Mouse (Mus musculus): ENCODE measurements around the gene Lrrc57. TPM values are rescaled to one million over a fixed set of nuclear protein-coding genes. Genes with fewer than 3 reads are reported as not detected.
A peak's percentile ranks its signal among the peaks of the same experiment; 100 is the strongest.
"Not testable (repeated sequence)": the region's sequence is repeated elsewhere in the genome, so short reads cannot be mapped to it uniquely, and the experiment has no call there.

The Lrrc57 gene
- polyA plus RNA-seq, 1 experiment, result 44.1 TPM

DNA sequence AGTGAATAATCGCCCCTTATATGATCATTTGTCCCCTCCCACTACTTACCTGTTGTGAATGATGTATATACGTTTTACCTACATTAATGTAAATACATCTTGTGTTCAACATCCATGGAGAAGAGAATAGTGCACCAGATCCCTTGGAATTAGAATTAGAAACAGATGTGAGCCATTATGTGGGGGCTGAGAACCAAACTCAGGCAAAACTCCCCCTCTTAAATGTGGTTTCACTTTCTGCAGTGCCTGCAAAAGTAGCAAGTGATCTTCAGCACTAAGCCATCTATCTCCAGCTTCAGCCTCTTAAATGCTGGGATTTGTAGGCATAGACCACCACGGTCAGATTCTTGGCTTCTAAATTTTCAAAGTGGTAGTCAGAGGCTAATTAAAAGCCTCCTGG is 34.2 kb downstream of the Lrrc57 start:
- TF ChIP-seq CTCF (IDR thresholded peaks at IDR 0.05; ENCODE audit: extremely low read depth, insufficient read depth, low read length), result no peak
- TF ChIP-seq POLR2A (IDR thresholded peaks at IDR 0.05; ENCODE audit: extremely low read depth, insufficient read depth, low read length), result no peak
- no peaks in the 10 kb centered on the region; the same call in 1 of the 2 replicates for H3K4me1 ChIP-seq (ENCODE audit: control insufficient read depth, insufficient read depth, low read length)
- no peak overlapping the region for H3K4me3 ChIP-seq (ENCODE audit: insufficient read depth, low read length)
- H3K27ac ChIP-seq (ENCODE audit: insufficient read depth, low read length), result no peak overlapping the region

DNA sequence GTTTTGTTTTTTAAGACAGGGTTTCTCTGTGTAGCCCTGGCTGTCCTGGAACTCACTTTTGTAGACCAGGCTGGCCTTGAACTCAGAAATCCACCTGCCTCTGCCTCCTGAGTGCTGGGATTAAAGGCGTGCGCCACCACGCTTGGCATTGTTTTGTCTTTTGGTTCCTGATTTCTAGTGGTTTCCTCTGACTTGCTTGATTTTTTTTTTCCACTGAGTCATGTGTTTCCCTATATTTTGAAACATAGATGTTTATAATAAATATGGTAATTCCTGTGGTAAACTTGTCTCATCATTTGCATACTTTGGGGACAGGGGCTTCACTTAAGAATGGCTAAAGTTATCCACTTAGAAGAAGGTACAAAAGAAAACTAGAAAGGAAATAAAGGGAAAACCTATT is 37.2 kb downstream of the Lrrc57 start:
- not testable (repeated sequence) for H3K4me3 ChIP-seq (ENCODE audit: insufficient read depth, low read length); H3K27ac ChIP-seq (ENCODE audit: insufficient read depth, low read length); H3K4me1 ChIP-seq (ENCODE audit: control insufficient read depth, insufficient read depth, low read length)

DNA sequence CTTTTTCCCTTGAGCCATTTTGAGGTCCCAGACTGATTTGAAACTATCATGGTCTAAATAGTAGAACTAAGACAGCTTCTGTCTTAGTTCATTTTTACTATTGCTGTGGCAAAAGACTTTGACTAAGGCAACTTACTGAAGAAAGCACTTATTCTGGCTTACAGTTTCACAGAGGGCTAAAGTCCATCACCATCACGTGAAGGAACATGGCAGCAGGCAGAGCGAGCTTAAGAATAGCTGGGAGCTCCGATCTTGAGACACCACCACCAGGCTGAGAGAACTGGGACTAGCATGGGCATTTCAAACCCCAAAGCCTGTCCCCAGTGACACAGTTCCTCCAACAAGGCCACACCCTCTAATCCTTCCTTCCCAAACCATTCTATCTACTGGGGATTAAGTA is 38.2 kb downstream of the Lrrc57 start:
- H3K4me1 ChIP-seq (ENCODE audit: control insufficient read depth, insufficient read depth, low read length), result no peaks in the 10 kb centered on the region
- TF ChIP-seq CTCF (IDR thresholded peaks at IDR 0.05; ENCODE audit: extremely low read depth, insufficient read depth, low read length) (no peak), POLR2A (IDR thresholded peaks at IDR 0.05; ENCODE audit: extremely low read depth, insufficient read depth, low read length) (no peak)
- H3K27ac ChIP-seq (ENCODE audit: insufficient read depth, low read length), result no peak overlapping the region

GRCm38 (mm10) chr2:120567798-120568320 is 41.5 kb downstream of the Lrrc57 start:
- Histone ChIP-seq H3K27ac (ENCODE audit: insufficient read depth, low read length) (peak overlapping the region; percentile 45), H3K4me1 (ENCODE audit: control insufficient read depth, insufficient read depth, low read length) (no peaks in the 10 kb centered on the region), H3K4me3 (ENCODE audit: insufficient read depth, low read length) (peak overlapping the region; percentile 95)
- TF ChIP-seq CTCF (IDR thresholded peaks at IDR 0.05; ENCODE audit: extremely low read depth, insufficient read depth, low read length), result no peak
- TF ChIP-seq POLR2A (IDR thresholded peaks at IDR 0.05; ENCODE audit: extremely low read depth, insufficient read depth, low read length), result no peak

More for the DNA sequence above, 38.2 kb downstream of the Lrrc57 start:
- no peak overlapping the region for H3K4me3 ChIP-seq (ENCODE audit: insufficient read depth, low read length)

GRCm38 (mm10) chr2:120566886-120567797 is 42.2 kb downstream of the Lrrc57 start, which contains the start of gene Snap23:
TSS of gene Snap23 (plus strand) at chr2:120567671.
- Histone ChIP-seq H3K27ac (ENCODE audit: insufficient read depth, low read length) (peak within 1 kb of the TSS; percentile 45), H3K4me3 (ENCODE audit: insufficient read depth, low read length) (peak within 1 kb of the TSS; percentile 95), H3K4me1 (ENCODE audit: control insufficient read depth, insufficient read depth, low read length) (no peaks in the 10 kb centered on the region)
- TF ChIP-seq CTCF (IDR thresholded peaks at IDR 0.05; ENCODE audit: extremely low read depth, insufficient read depth, low read length), result no peak
- TF ChIP-seq POLR2A (IDR thresholded peaks at IDR 0.05; ENCODE audit: extremely low read depth, insufficient read depth, low read length), result peak; percentile 78

DNA sequence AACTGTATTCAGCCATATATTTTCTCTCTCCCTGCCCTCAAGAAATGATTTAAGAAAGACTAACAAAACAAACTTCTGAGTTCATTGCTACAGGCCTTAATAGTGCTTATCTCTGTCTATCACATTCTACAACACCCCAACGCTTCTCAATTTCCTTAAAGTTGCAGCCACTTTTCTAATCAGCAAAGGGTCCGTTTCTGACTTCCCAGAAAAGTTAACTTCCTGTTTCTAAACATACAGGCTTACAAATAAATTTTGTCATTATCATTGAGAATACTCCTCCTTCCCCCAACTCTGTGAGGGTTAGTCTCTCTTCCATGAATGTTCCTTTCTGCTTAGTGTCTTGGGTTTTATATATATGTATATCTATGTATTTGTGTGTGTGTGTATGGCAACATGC is 44.0 kb downstream of the Lrrc57 start:
- TF ChIP-seq POLR2A (IDR thresholded peaks at IDR 0.05; ENCODE audit: extremely low read depth, insufficient read depth, low read length), result no peak
- TF ChIP-seq CTCF (IDR thresholded peaks at IDR 0.05; ENCODE audit: extremely low read depth, insufficient read depth, low read length), result no peak
- no peaks in the 10 kb centered on the region for H3K4me1 ChIP-seq (ENCODE audit: control insufficient read depth, insufficient read depth, low read length)
- H3K27ac ChIP-seq (ENCODE audit: insufficient read depth, low read length), result no peak overlapping the region
- H3K4me3 ChIP-seq (ENCODE audit: insufficient read depth, low read length), result no peak overlapping the region

GRCm38 (mm10) chr2:120564548-120565188 is 44.7 kb downstream of the Lrrc57 start:
- not testable (repeated sequence) for H3K27ac ChIP-seq (ENCODE audit: insufficient read depth, low read length); H3K4me3 ChIP-seq (ENCODE audit: insufficient read depth, low read length)

GRCm38 (mm10) chr2:120563235-120563990 is 45.9 kb downstream of the Lrrc57 start, which contains the start of gene Zfp106:
TSS of gene Zfp106 (minus strand) at chr2:120563843.
- peak within 1 kb of the TSS; percentile 30; the same call in 1 of the 2 replicates for H3K27ac ChIP-seq (ENCODE audit: insufficient read depth, low read length)
- peak within 1 kb of the TSS; percentile 99 for H3K4me3 ChIP-seq (ENCODE audit: insufficient read depth, low read length)
- H3K4me1 ChIP-seq (ENCODE audit: control insufficient read depth, insufficient read depth, low read length), result no peaks in the 10 kb centered on the region
- TF ChIP-seq POLR2A (IDR thresholded peaks at IDR 0.05; ENCODE audit: extremely low read depth, insufficient read depth, low read length) (no peak), CTCF (IDR thresholded peaks at IDR 0.05; ENCODE audit: extremely low read depth, insufficient read depth, low read length) (no peak)

More at GRCm38 (mm10) chr2:120564548-120565188, 44.7 kb downstream of the Lrrc57 start:
- not testable (repeated sequence) for H3K4me1 ChIP-seq (ENCODE audit: control insufficient read depth, insufficient read depth, low read length)

- TF ChIP-seq POLR2A (IDR thresholded peaks at IDR 0.05; ENCODE audit: extremely low read depth, insufficient read depth, low read length) (no peak), CTCF (IDR thresholded peaks at IDR 0.05; ENCODE audit: extremely low read depth, insufficient read depth, low read length) (no peak)
- Histone ChIP-seq H3K4me3 (ENCODE audit: insufficient read depth, low read length) (peak overlapping the region; percentile 99), H3K4me1 (ENCODE audit: control insufficient read depth, insufficient read depth, low read length) (no peaks in the 10 kb centered on the region), H3K27ac (ENCODE audit: insufficient read depth, low read length) (no peak overlapping the region)
Measured at GRCm38 (mm10) chr2:120562859-120563234, 46.5 kb downstream of the Lrrc57 start.

Measured in cortical plate, adult 2 months (tissue).